Mouse (Mus musculus): ENCODE results near the gene Olfr1016.

The Olfr1016 gene

GRCm38 (mm10) chr2:85802444-85802843, at the start of gene Olfr1016:
TSS of gene Olfr1016 (minus strand) at chr2:85802544.
- DNase-seq (ENCODE audit: low read depth, low spot score), result no peak

- no peak for DNase-seq (ENCODE audit: low read depth, low spot score)
Measured at GRCm38 (mm10) chr2:85846730-85847129, 44.4 kb upstream of the Olfr1016 start, which contains the start of gene Olfr1020. TSS of gene Olfr1020 (plus strand) at chr2:85847030.

- no peak for DNase-seq (ENCODE audit: low read depth, low spot score)
Measured at GRCm38 (mm10) chr2:85845383-85845782, 43.0 kb upstream of the Olfr1016 start, which contains the start of gene Olfr1019. TSS of gene Olfr1019 (minus strand) at chr2:85845483.

GRCm38 (mm10) chr2:85818179-85818578, 15.8 kb upstream of the Olfr1016 start, which contains the start of gene Olfr1018:
TSS of gene Olfr1018 (plus strand) at chr2:85818479.
- DNase-seq (ENCODE audit: low read depth, low spot score), result no peak

- no peak for DNase-seq (ENCODE audit: low read depth, low spot score)
Measured at GRCm38 (mm10) chr2:85804501-85804900, 2.2 kb upstream of the Olfr1016 start.

GRCm38 (mm10) chr2:85792331-85792730, 10.0 kb downstream of the Olfr1016 start:
- DNase-seq (ENCODE audit: low read depth, low spot score), result no peak

- no peak for DNase-seq (ENCODE audit: low read depth, low spot score)
Measured at GRCm38 (mm10) chr2:85781717-85782116, 20.6 kb downstream of the Olfr1016 start, which contains the start of gene Olfr1015. TSS of gene Olfr1015 (plus strand) at chr2:85782017.

- DNase-seq (ENCODE audit: low read depth, low spot score), result no peak
Measured at GRCm38 (mm10) chr2:85772413-85772812, 29.9 kb downstream of the Olfr1016 start, which contains the start of gene Olfr1014. TSS of gene Olfr1014 (plus strand) at chr2:85772713.

GRCm38 (mm10) chr2:85766798-85767197, 35.5 kb downstream of the Olfr1016 start, which contains the start of gene Olfr1013:
TSS of gene Olfr1013 (plus strand) at chr2:85767098.
- no peak for DNase-seq (ENCODE audit: low read depth, low spot score)

- no peak for DNase-seq (ENCODE audit: low read depth, low spot score)
Measured at GRCm38 (mm10) chr2:85762666-85763065, 39.7 kb downstream of the Olfr1016 start, which contains the start of gene Olfr1012. TSS of gene Olfr1012 (minus strand) at chr2:85762766.

GRCm38 (mm10) chr2:85753822-85754221, 48.5 kb downstream of the Olfr1016 start:
- DNase-seq (ENCODE audit: low read depth, low spot score), result no peak

All from c-Kit-negative CD71-positive TER-119-positive erythroid progenitor cells, embryonic 14.5 days (primary cell).